Mouse (Mus musculus) adrenal gland, postnatal 25 days (tissue): Measurements from ENCODE around the gene Cfap46. TPM values are rescaled to one million over a fixed set of nuclear protein-coding genes. Genes with fewer than 3 reads are reported as not detected.

Experiments used
- DNase-seq: peaks from one replicate; pipeline ENCODE4 v3.0.0; 2021; ENCODE audit warnings: mixed read lengths
- total RNA-seq: library from RNA; stranded (reverse); gene quantifications from 2 replicates; pipeline ENCODE4 v1.2.3, GENCODE M21; 2021

Gene Cfap46
- total RNA-seq, 1 experiment from 2014 or later: 1.0 TPM

DNA sequence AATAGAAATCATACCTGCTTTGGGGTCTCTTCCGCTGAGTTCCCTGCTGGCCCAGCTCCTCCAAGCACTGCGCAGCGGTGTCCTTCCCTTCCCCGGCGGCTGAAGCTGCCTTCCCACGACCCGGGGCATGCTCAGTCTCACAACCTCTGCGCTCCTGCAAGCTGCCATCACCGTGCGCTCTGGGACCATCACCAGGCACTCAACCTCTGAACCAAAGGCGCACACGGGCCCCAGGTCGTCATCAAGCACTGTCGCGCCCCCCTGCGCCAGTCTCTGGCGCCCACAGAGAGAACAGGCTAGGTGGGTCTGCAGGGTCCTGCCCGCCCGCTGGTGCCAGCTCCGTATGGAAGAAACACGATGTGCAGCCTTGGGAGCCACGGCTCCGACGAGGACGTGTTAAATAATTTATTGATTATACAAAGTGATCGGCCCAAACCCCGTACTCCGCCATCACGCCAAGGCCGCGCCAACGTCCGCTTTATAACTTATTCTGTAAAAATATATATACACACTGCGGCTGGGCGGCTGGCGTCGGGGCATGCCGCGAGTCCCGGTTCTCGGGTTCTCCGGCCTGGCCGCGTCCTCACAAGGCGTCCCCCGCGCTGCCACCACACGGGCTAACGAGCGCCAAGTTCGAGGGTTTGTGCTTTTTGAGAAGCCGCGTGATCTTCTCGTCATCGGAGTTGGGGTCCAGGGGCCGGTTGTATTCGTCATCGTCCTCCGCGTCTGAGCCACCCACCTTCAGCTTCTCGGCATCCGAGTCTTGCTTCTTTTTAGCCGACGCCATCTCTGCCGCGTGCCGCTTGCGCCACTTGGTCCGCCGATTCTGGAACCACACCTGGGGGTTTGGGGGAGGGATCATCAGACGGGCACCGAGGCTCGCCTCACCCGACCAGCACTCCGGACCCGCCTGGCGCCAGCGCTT lies 102.5 kb downstream of the Cfap46 start:
- peak; percentile 3 for DNase-seq

- DNase-seq: peak; percentile 20
These were observed 104.2 kb downstream of the Cfap46 start for GRCm38 (mm10) chr7:139579261-139579905.

DNA sequence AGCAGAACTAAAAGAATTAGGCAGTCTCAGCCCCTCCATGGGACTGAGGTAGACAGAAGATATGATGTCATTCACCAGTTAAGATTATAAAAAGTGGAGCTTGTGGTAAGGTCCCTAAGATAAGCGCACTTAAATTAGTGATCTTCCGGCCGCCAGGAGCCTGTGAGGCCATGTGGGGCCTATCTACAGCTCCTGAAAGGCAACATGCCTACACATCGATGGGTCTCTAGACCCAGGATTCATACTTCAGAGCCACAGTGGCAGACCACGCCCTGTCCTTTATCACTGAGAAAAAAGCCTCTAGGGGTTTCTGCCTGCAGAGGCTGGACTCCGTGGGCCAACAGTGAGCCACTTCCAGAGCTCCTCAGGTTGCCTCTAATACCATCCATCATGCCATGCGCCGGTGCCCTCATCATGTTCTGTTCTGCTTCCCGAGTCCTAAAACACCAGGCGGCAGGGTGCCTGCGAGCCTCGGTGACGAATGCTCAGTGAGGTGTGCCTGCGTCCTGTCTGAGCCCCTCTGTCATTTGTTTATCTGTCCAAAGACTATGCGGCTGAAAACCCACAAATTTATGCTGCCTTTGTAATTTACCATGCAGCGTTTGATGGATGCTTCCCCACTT lies 107.4 kb downstream of the Cfap46 start:
- no peak for DNase-seq

DNA sequence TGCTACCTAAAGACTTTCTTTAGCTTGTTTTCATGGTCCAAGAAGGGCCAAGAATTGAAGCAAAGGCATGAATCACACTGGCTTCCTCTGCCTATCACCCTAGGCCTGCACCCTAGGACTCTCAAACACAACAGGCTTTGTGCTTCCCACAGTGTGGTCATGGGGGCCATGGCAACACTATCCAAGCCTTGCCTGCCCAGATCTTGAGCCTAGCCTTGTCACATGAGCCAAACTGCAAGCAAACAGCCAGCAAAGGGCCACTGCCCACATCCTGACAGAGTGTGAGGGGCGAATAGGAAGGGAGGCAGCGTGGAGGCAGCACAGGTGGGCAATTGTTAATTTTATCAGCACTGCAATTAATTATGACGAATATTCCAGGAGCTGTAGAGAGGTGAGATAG lies 111.0 kb downstream of the Cfap46 start:
- DNase-seq: no peak

GRCm38 (mm10) chr7:139570788-139571187 lies 112.8 kb downstream of the Cfap46 start:
- no peak for DNase-seq

- DNase-seq: no peak
These were observed 117.1 kb downstream of the Cfap46 start for GRCm38 (mm10) chr7:139566533-139566932.

GRCm38 (mm10) chr7:139565998-139566397 lies 117.6 kb downstream of the Cfap46 start:
- DNase-seq: no peak

DNA sequence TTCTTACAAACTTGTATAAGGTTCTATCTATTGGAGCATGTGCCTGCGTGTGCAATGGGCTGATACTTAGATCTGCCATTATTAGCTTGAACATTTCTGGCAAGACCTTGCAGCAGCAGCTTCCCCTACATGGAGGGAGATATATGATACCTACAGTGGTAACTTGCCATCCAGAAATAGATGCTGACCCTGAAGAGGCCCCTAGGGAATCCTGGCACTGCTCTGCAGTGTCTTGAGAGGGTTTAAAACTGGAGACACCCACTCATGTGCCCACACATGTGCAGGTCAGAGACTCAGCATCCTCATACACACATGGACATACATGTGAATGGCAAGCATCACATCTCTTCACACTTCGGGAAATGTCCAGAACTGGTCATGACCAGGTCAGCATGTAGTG lies 119.5 kb downstream of the Cfap46 start:
- DNase-seq: no peak

DNA sequence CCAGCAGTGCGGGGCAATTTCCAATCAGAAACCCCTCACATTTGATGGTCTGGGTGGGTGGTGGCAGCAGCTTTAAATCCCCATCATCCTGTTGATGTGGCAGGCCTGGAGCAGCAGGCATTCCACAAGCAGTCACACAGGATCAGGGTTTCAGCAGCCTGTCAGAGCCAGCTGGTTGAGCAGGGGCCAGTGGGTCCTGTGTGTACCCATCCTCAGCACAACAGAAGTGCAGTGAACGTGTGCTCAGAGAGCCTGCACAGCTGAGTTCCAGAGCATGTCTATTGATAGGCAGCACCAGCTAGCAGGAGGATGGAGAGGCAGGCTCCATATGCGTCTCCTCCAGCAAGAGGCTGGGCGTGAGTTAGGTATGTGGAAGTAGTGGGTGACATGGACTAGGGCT lies 120.2 kb downstream of the Cfap46 start:
- DNase-seq: no peak

DNA sequence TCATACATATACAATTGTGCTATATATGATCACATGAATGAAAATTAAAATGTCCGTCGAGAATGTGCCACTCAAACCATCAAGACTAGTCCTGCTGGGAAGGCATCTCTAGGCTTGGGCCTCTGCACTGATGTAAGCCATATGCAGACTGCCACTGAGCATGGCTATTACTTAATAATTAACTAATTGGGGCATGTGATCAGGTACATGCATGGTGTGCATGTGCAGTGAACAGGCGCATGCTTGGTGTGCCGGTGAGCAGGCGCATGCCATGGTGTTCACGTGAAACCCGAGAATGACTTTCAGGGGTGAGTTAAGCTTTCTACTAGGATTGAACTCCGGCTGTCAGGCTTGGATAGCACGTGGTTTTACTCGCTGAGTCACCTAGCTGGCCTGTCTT lies 124.0 kb downstream of the Cfap46 start:
- no peak for DNase-seq

- DNase-seq: no peak
These were observed 126.7 kb downstream of the Cfap46 start for GRCm38 (mm10) chr7:139556746-139557526.

DNA sequence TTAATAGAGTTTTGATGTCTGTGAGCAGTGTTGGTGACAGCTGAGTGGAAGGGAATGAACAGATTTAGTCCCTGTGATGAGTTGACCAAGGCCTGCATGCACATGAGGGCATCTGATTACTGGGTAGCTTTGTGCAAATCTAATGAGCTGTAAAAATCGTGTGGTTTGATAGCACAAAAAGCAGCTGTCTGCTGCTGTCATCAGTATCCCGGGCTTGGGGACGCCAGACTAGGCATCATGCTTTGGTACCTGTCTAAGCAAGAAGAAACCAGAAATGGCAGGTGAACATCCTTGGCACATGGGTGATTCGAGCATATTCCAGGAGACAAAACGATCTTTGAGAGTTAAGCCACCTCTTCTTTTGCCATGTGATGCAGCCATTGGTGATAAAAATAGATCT lies 127.3 kb downstream of the Cfap46 start:
- no peak for DNase-seq

DNA sequence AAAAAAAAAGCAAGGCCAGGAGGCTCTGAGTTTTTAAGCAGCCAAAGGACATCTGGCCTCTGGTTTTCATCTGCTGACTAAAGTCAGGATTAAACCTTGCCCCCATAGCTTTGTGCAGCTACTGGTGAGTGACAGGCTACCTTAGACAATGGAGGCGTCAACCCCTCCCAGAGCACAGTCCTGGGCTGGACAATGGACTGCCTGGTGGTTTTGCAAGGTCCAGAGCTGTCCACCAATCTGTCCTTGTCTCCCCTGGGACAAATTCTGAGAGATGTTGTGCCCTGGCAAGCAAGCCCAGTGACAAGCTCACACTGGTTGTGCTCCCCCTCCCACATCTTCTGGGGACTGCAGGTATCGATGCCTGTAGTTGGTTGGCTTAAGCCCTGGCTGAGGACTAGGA lies 132.1 kb downstream of the Cfap46 start:
- no peak for DNase-seq

Other genes starting within 250 kb of the Cfap46 start
- gene Nkx6-2, start 101.0 kb downstream of the Cfap46 start, total RNA-seq: not detected in 2 replicates
- 2.3 and 3.6 TPM in 2 replicates for gene Adgra1, start 150.4 kb upstream of the Cfap46 start, total RNA-seq
- gene Kndc1, start 210.9 kb upstream of the Cfap46 start, total RNA-seq: 0.57 and 1.1 TPM in 2 replicates